ENCODE assay signal across 8 mouse cellular contexts in the genomic region with DNA sequence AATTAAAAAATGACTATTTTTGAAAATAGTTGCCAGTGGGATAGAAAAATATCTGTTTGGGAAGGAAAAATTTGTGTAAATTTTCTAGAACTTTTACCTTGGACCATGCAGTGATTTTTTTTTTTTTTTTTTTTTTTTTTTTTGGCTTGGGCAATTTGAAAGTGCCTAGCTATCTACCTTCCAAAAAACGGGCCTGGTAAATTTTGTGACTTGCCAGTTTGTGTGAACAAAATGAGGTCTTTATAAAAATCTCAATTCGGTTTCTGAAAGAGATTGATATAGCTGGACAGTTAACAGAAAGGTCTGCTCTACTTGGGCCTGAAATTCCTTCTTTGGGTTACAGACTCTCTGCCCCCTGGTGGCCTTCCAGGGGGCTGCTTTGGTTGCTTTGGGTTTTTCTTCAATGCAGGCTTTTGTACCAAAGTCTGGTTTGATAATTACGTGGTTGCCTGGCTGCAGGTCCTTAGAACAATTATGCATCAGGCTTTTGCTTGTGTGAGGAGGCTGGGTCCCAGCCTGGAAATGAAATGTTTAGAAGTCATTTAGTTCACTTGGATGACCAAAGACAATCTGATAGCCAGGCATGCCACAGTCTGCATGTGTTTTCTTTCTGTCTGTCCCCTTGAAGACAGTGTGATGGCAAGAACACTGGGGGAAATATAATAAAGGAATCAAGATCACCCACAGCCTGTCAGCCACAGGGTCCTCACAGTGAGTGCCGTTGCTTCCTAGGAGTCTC.
A peak's percentile ranks its signal among the peaks of the same experiment; 100 is the strongest.
DNase-seq lines count a peak whose midpoint lies in the region; ATAC-seq and TF ChIP-seq lines count a peak whose summit lies in the region.

No protein-coding gene starts in this region.

- TF ChIP-seq CTCF in lung, postnatal 0 days (IDR thresholded peaks at IDR 0.05), result peak; percentile 78
- TF ChIP-seq CTCF in stomach, postnatal 0 days (IDR thresholded peaks at IDR 0.05; ENCODE audit: low read depth), result peak; percentile 84

- peak; percentile 3 for DNase-seq in gastrocnemius, adult 18-20 months (ENCODE audit: low spot score)
- DNase-seq in gastrocnemius, adult 8-10 months (ENCODE audit: low spot score in 2 of 2), result no peak
- DNase-seq in B cell, adult 2 months, result peak; percentile 15 to 26
- peak; percentile 9 for DNase-seq in cerebellum, adult 11-12 months
- DNase-seq in kidney, postnatal 36 days, result peak; percentile 19 to 71
- peak; percentile 72 for DNase-seq in lung, postnatal 0 days (ENCODE audit: low spot score)
- peak; percentile 66 for DNase-seq in stomach, postnatal 0 days (ENCODE audit: low spot score)

- H3K27me3 ChIP-seq in forebrain, embryonic 16.5 days (replicated peaks; ENCODE audit: control insufficient read depth, insufficient read depth, low read length), result no peaks in the 10 kb centered on the region; the same call in 1 of the 2 replicates
- no peaks in the 10 kb centered on the region for H3K27me3 ChIP-seq in lung, postnatal 0 days (replicated peaks; ENCODE audit: insufficient read depth, low read length)
- no peaks in the 10 kb centered on the region for H3K27me3 ChIP-seq in stomach, postnatal 0 days (ENCODE audit: control insufficient read depth, insufficient read depth, low read length)

- no peaks in the 10 kb centered on the region for H3K9me3 ChIP-seq in forebrain, embryonic 16.5 days (ENCODE audit: control insufficient read depth, low read length)
- H3K9me3 ChIP-seq in lung, postnatal 0 days (ENCODE audit: low read length), result no peaks in the 10 kb centered on the region
- H3K9me3 ChIP-seq in stomach, postnatal 0 days (ENCODE audit: control insufficient read depth, low read length), result no peaks in the 10 kb centered on the region

- no peak overlapping the region for H3K9ac ChIP-seq in forebrain, embryonic 16.5 days (replicated peaks; ENCODE audit: low read depth, low read length)
- H3K9ac ChIP-seq in lung, postnatal 0 days (replicated peaks; ENCODE audit: low read depth), result no peak overlapping the region
- H3K9ac ChIP-seq in stomach, postnatal 0 days (ENCODE audit: low read length), result no peak overlapping the region

- H3K4me1 ChIP-seq in forebrain, embryonic 16.5 days (replicated peaks; ENCODE audit: control insufficient read depth, insufficient read depth, low read length), result 0 out of 2 replicates have a peak, but pooled peaks cover 5% of the 10 kb centered on the region
- no peaks in the 10 kb centered on the region for H3K4me1 ChIP-seq in lung, postnatal 0 days (ENCODE audit: insufficient read depth, low read depth, low read length)
- no peaks in the 10 kb centered on the region for H3K4me1 ChIP-seq in stomach, postnatal 0 days (replicated peaks; ENCODE audit: control insufficient read depth, insufficient read depth)

- no peak for TF ChIP-seq EP300 in lung, postnatal 0 days (IDR thresholded peaks at IDR 0.05)
- TF ChIP-seq EP300 in stomach, postnatal 0 days (optimal IDR thresholded peaks at IDR 0.05), result no peak

- WGBS in forebrain, embryonic 16.5 days, result 11% methylated on average over 4 of the region's 4 CpGs
- WGBS in lung, postnatal 0 days, result 16% methylated on average over 4 of the region's 4 CpGs
- WGBS in stomach, postnatal 0 days, result 29% methylated on average over 4 of the region's 4 CpGs

- no peak overlapping the region for H3K4me2 ChIP-seq in forebrain, embryonic 16.5 days (ENCODE audit: low read length)
- no peak overlapping the region for H3K4me2 ChIP-seq in lung, postnatal 0 days (replicated peaks; ENCODE audit: low read depth, low read length)
- no peak overlapping the region for H3K4me2 ChIP-seq in stomach, postnatal 0 days (replicated peaks; ENCODE audit: low read depth)

- no peak overlapping the region for H3K4me3 ChIP-seq in forebrain, embryonic 16.5 days (replicated peaks; ENCODE audit: low read length)
- no peak overlapping the region for H3K4me3 ChIP-seq in lung, postnatal 0 days (ENCODE audit: low read depth, low read length)
- no peak overlapping the region for H3K4me3 ChIP-seq in stomach, postnatal 0 days (ENCODE audit: low read depth, low read length)

- peak; percentile 50; the same call in 1 of the 2 replicates for ATAC-seq in forebrain, embryonic 16.5 days
- no peak for ATAC-seq in lung, postnatal 0 days
- no peak for ATAC-seq in stomach, postnatal 0 days (ENCODE audit: low FRiP score, low TSS enrichment)

- no peaks in the 10 kb centered on the region for H3K36me3 ChIP-seq in forebrain, embryonic 16.5 days (ENCODE audit: control insufficient read depth, insufficient read depth)
- H3K36me3 ChIP-seq in lung, postnatal 0 days (ENCODE audit: insufficient read depth, low read length), result no peaks in the 10 kb centered on the region
- H3K36me3 ChIP-seq in stomach, postnatal 0 days (ENCODE audit: control insufficient read depth, insufficient read depth, low read length), result no peaks in the 10 kb centered on the region

- no peak overlapping the region for H3K27ac ChIP-seq in forebrain, embryonic 16.5 days (ENCODE audit: low read length)
- no peak overlapping the region for H3K27ac ChIP-seq in lung, postnatal 0 days (ENCODE audit: low read length)
- H3K27ac ChIP-seq in stomach, postnatal 0 days (replicated peaks), result no peak overlapping the region

Comparison
In these comparisons a context has a peak if more than half of its experiments do, and no peak if none do; other contexts are left out.
1. DNase-seq: peak in gastrocnemius, adult 18-20 months (single experiment), B cell, adult 2 months (2 of 2), cerebellum, adult 11-12 months (single experiment), kidney, postnatal 36 days (2 of 2), lung, postnatal 0 days (single experiment) and stomach, postnatal 0 days (single experiment); none in gastrocnemius, adult 8-10 months (0 of 2).